Mouse (Mus musculus) embryonic fibroblast, embryonic 13.5 days (primary cell): ENCODE data around the gene Hmx1. TPM values are rescaled to one million over a fixed set of nuclear protein-coding genes. Genes with fewer than 3 reads are reported as not detected.

Source experiments
- H3K27ac ChIP-seq: 2 replicates; pipeline ENCODE4 v1.5.1; 2012; ENCODE audit warnings: low read length, control low read depth, inconsistent platforms; ENCODE audit not compliant: insufficient read depth
- H3K4me1 ChIP-seq: 2 replicates; pipeline ENCODE4 v1.6.1; 2011; ENCODE audit warnings: low read length; ENCODE audit not compliant: control insufficient read depth, insufficient read depth
- H3K4me3 ChIP-seq: 2 replicates; pipeline ENCODE4 v1.5.1; 2011; ENCODE audit warnings: mild to moderate bottlenecking, control low read depth, low read length; ENCODE audit not compliant: insufficient read depth
- CTCF ChIP-seq: IDR thresholded peaks from 2 replicates; pipeline ENCODE4 v1.5.1; 2011; ENCODE audit warnings: mild to moderate bottlenecking, control low read depth, low read length, moderate library complexity, borderline replicate concordance; ENCODE audit not compliant: insufficient read depth
- POLR2A ChIP-seq: IDR thresholded peaks from 2 replicates; pipeline ENCODE4 v1.6.1; 2011; ENCODE audit warnings: low read depth, mild to moderate bottlenecking, control low read depth, low read length, moderate library complexity
- polyA plus RNA-seq: library from polyadenylated mRNA; stranded (reverse); fragments of >200 nt; gene quantifications from 2 replicates; pipeline ENCODE4 v1.2.4, GENCODE M21; 2011; ENCODE audit warnings: low read depth; ENCODE audit not compliant: missing spikeins, insufficient read length

Gene Hmx1
- polyA plus RNA-seq, 1 experiment: 0.91 TPM

DNA sequence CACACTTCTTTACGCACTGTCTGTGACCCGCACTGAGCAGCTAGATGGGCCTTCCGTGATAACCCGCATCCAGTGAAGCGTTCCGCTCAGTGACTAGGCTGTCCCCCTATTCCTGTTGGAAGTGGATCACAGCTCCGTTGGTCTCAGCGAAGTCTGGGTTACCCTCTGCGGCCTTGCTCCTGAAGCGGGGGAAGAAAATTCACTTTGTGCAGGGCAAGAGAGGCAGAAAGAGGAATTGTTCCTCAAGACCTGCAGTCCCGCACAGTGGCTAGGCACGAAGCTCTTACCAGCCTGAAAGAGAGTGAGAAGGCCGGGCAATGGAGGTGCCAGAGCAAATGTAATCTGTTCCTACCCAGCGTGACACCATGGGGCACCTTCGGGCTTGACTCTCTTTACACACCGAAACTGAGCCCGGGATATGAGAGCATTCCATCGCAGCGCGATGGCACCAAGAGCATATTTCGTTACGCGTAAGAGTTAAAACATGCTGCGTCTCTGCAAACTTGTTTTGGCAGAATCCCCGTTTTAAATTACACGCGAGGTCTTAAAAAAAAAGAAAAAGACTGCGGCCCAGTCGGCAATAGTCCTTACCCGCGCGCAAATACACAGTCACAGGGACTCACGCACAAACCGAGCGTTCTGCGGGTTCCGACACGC is 946 bp upstream of the Hmx1 start:
- Histone ChIP-seq H3K4me3 (no peak overlapping the region), H3K27ac (no peak overlapping the region), H3K4me1 (no peaks in the 10 kb centered on the region)
- TF ChIP-seq POLR2A (no peak), CTCF (no peak)

- no peak for TF ChIP-seq CTCF
- no peak for TF ChIP-seq POLR2A
Observed at GRCm38 (mm10) chr5:35389441-35389840, 533 bp downstream of the Hmx1 start.

GRCm38 (mm10) chr5:35389915-35390314 is 1.0 kb downstream of the Hmx1 start:
- no peak overlapping the region for H3K4me3 ChIP-seq
- H3K4me1 ChIP-seq: no peaks in the 10 kb centered on the region
- H3K27ac ChIP-seq: no peak overlapping the region
- no peak for TF ChIP-seq POLR2A
- TF ChIP-seq CTCF: no peak

More at GRCm38 (mm10) chr5:35389441-35389840, 533 bp downstream of the Hmx1 start:
- Histone ChIP-seq H3K27ac (no peak overlapping the region), H3K4me1 (no peaks in the 10 kb centered on the region), H3K4me3 (no peak overlapping the region; the same call in 1 of the 2 replicates)

- TF ChIP-seq POLR2A: no peak
- no peak for TF ChIP-seq CTCF
- Histone ChIP-seq H3K4me1 (no peaks in the 10 kb centered on the region), H3K27ac (no peak overlapping the region), H3K4me3 (no peak overlapping the region)
Observed at GRCm38 (mm10) chr5:35390848-35391655, 2.1 kb downstream of the Hmx1 start.

GRCm38 (mm10) chr5:35391656-35392333 is 2.9 kb downstream of the Hmx1 start:
- TF ChIP-seq CTCF (no peak), POLR2A (no peak)
- H3K4me3 ChIP-seq: no peak overlapping the region
- H3K4me1 ChIP-seq: no peaks in the 10 kb centered on the region
- H3K27ac ChIP-seq: no peak overlapping the region

- H3K4me3 ChIP-seq: no peak overlapping the region
- H3K4me1 ChIP-seq: no peaks in the 10 kb centered on the region
- no peak for TF ChIP-seq CTCF
- TF ChIP-seq POLR2A: no peak
- no peak overlapping the region for H3K27ac ChIP-seq
Observed at GRCm38 (mm10) chr5:35392334-35392695, 3.4 kb downstream of the Hmx1 start.

- no peak for TF ChIP-seq CTCF
- no peak for TF ChIP-seq POLR2A
- Histone ChIP-seq H3K4me3 (no peak overlapping the region), H3K4me1 (no peaks in the 10 kb centered on the region), H3K27ac (no peak overlapping the region)
Observed at GRCm38 (mm10) chr5:35395566-35396440, 6.9 kb downstream of the Hmx1 start.

DNA sequence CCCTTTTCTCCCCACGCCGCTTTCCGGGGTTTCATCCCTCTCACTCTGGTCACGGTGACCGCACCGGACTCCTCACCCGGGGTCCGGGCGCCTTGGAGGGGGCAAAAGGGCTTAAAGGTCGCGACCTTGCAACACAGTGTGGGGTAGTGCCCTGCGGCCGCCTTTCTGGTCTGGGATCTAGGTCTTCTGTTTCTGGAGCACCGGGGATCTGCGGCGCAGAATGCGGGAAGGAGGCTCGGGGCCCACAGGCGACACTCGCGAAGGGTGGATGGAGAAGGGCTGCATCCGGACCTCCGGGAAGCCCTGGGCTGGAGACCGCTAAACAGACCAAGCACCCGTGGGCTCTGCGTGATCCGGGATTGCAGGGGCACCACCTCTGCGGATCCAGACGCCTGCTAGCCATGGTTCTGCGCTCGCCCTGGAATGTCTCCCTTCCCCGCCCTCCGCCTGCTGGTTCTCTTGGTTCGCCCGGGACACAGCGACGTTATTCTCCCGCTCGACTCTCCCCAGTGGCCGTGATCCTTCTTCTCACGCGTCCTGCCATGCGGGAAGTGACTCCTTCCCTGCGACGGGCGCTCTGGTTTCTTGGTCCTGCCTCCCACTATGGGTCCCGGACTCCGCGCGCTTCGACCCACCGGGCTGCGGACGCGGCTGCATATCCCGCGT is 8.2 kb downstream of the Hmx1 start:
- Histone ChIP-seq H3K4me1 (no peaks in the 10 kb centered on the region), H3K4me3 (no peak overlapping the region), H3K27ac (no peak overlapping the region)
- TF ChIP-seq CTCF: no peak
- TF ChIP-seq POLR2A: no peak
